Mouse (Mus musculus) erythroblast, embryonic 14.5 days (primary cell): ENCODE measurements around the gene Alad. TPM values are rescaled to one million over a fixed set of nuclear protein-coding genes. Genes with fewer than 3 reads are reported as not detected.
"Not testable (repeated sequence)": the region's sequence is repeated elsewhere in the genome, so short reads cannot be mapped to it uniquely, and the experiment has no call there.

Experiments
- H3K27me3 ChIP-seq: 2 replicates; pipeline ENCODE4 v1.6.1; 2012; ENCODE audit warnings: inconsistent platforms; ENCODE audit not compliant: control insufficient read depth
- H3K36me3 ChIP-seq: 2 replicates; pipeline ENCODE4 v1.6.1; 2012; ENCODE audit warnings: mild to moderate bottlenecking, inconsistent platforms; ENCODE audit not compliant: control insufficient read depth
- H3K4me1 ChIP-seq: 2 replicates; pipeline ENCODE4 v1.6.1; 2012; ENCODE audit warnings: inconsistent platforms; ENCODE audit not compliant: control insufficient read depth
- H3K4me3 ChIP-seq: replicated peaks from 2 replicates; pipeline ENCODE3; 2012; ENCODE audit warnings: moderate library complexity, mild to moderate bottlenecking, inconsistent platforms
- H3K9me3 ChIP-seq: 2 replicates; pipeline ENCODE4 v1.6.1; 2012; ENCODE audit warnings: low read length, inconsistent platforms, mixed read lengths; ENCODE audit not compliant: control insufficient read depth
- GATA1 ChIP-seq: IDR thresholded peaks from 2 replicates; pipeline ENCODE4 v1.6.1; 2012; ENCODE audit warnings: low read length, inconsistent platforms, mixed read lengths
- TAL1 ChIP-seq: IDR thresholded peaks from 3 replicates; pipeline ENCODE4 v1.6.1; 2012; ENCODE audit warnings: low read length, inconsistent platforms, mixed read lengths
- polyA plus RNA-seq: library from polyadenylated mRNA; stranded (reverse); fragments of >175 nt; gene quantifications from 2 replicates; pipeline ENCODE4 v1.2.3, GENCODE M21; 2012

Alad gene
- polyA plus RNA-seq, 1 experiment, result 744 TPM

- Histone ChIP-seq H3K27me3 (peaks cover 60% of the 10 kb centered on the region), H3K9me3 (peaks cover 6% of the 10 kb centered on the region; the same call in 1 of the 2 replicates), H3K4me3 (no peak overlapping the region), H3K4me1 (peaks cover 39% of the 10 kb centered on the region), H3K36me3 (no peaks in the 10 kb centered on the region)
- TF ChIP-seq TAL1 (no peak), GATA1 (no peak)
These were observed 38.8 kb downstream of the Alad start for GRCm38 (mm10) chr4:62480709-62481605.

- Histone ChIP-seq H3K4me3 (peak within 1 kb of the TSS; percentile 53), H3K4me1 (peaks cover 32% of the 10 kb centered on the region)
These were observed 39.6 kb downstream of the Alad start, which contains the start of gene Bspry for GRCm38 (mm10) chr4:62479937-62480708. TSS of gene Bspry (plus strand) at chr4:62480053.

GRCm38 (mm10) chr4:62479593-62479936 is 40.2 kb downstream of the Alad start:
- not testable (repeated sequence) for H3K9me3 ChIP-seq, H3K36me3 ChIP-seq
- H3K4me1 ChIP-seq, result peaks cover 28% of the 10 kb centered on the region
- H3K4me3 ChIP-seq, result peak overlapping the region; percentile 53
- H3K27me3 ChIP-seq, result peaks cover 62% of the 10 kb centered on the region

More at GRCm38 (mm10) chr4:62479937-62480708, 39.6 kb downstream of the Alad start, which contains the start of gene Bspry:
- no peak for TF ChIP-seq GATA1
- no peak for TF ChIP-seq TAL1
- H3K36me3 ChIP-seq, result no peaks in the 10 kb centered on the region
- peaks cover 6% of the 10 kb centered on the region; the same call in 1 of the 2 replicates for H3K9me3 ChIP-seq
- H3K27me3 ChIP-seq, result peaks cover 62% of the 10 kb centered on the region

GRCm38 (mm10) chr4:62477542-62478244 is 42.0 kb downstream of the Alad start:
- Histone ChIP-seq H3K4me3 (no peak overlapping the region), H3K4me1 (peaks cover 35% of the 10 kb centered on the region), H3K36me3 (no peaks in the 10 kb centered on the region), H3K27me3 (peaks cover 56% of the 10 kb centered on the region), H3K9me3 (peaks cover 6% of the 10 kb centered on the region; the same call in 1 of the 2 replicates)
- TF ChIP-seq GATA1 (no peak), TAL1 (no peak)

GRCm38 (mm10) chr4:62475793-62476192 is 43.9 kb downstream of the Alad start:
- TF ChIP-seq TAL1 (no peak), GATA1 (no peak)
- H3K4me3 ChIP-seq, result no peak overlapping the region
- peaks cover 41% of the 10 kb centered on the region for H3K4me1 ChIP-seq
- peaks cover 37% of the 10 kb centered on the region for H3K27me3 ChIP-seq
- H3K36me3 ChIP-seq, result no peaks in the 10 kb centered on the region
- H3K9me3 ChIP-seq, result peaks cover 6% of the 10 kb centered on the region; the same call in 1 of the 2 replicates

GRCm38 (mm10) chr4:62475131-62475530 is 44.6 kb downstream of the Alad start:
- peaks cover 31% of the 10 kb centered on the region for H3K27me3 ChIP-seq
- peaks cover 5% of the 10 kb centered on the region; the same call in 1 of the 2 replicates for H3K9me3 ChIP-seq
- no peaks in the 10 kb centered on the region for H3K36me3 ChIP-seq
- TF ChIP-seq TAL1 (no peak), GATA1 (no peak)
- H3K4me1 ChIP-seq, result peaks cover 42% of the 10 kb centered on the region
- no peak overlapping the region for H3K4me3 ChIP-seq

GRCm38 (mm10) chr4:62472071-62472470 is 47.6 kb downstream of the Alad start:
- TF ChIP-seq TAL1, result no peak
- no peak for TF ChIP-seq GATA1
- Histone ChIP-seq H3K4me1 (peaks cover 29% of the 10 kb centered on the region), H3K9me3 (no peaks in the 10 kb centered on the region), H3K36me3 (no peaks in the 10 kb centered on the region), H3K27me3 (peaks cover 5% of the 10 kb centered on the region), H3K4me3 (no peak overlapping the region)

GRCm38 (mm10) chr4:62470598-62471051 is 49.1 kb downstream of the Alad start, which contains the start of gene Wdr31:
TSS of gene Wdr31 (minus strand) at chr4:62470896.
- Histone ChIP-seq H3K36me3 (no peaks in the 10 kb centered on the region), H3K4me1 (peaks cover 29% of the 10 kb centered on the region), H3K4me3 (peak within 1 kb of the TSS; percentile 68), H3K9me3 (no peaks in the 10 kb centered on the region), H3K27me3 (peaks cover under 1% of the 10 kb centered on the region; the same call in 1 of the 2 replicates)
- TF ChIP-seq GATA1 (no peak), TAL1 (no peak)

- Histone ChIP-seq H3K4me3 (no peak overlapping the region), H3K36me3 (no peaks in the 10 kb centered on the region), H3K9me3 (no peaks in the 10 kb centered on the region), H3K27me3 (no peaks in the 10 kb centered on the region), H3K4me1 (peaks cover 14% of the 10 kb centered on the region)
- TF ChIP-seq GATA1 (no peak), TAL1 (no peak)
These were observed 51.6 kb downstream of the Alad start for GRCm38 (mm10) chr4:62468158-62468557.
